Mouse (Mus musculus): ENCODE results near the gene Mier2. TPM values are rescaled to one million over a fixed set of nuclear protein-coding genes. Genes with fewer than 3 reads are reported as not detected.

The Mier2 gene
- polyA plus RNA-seq, 1 experiment from 2014 or later, result 32.7 TPM

DNA sequence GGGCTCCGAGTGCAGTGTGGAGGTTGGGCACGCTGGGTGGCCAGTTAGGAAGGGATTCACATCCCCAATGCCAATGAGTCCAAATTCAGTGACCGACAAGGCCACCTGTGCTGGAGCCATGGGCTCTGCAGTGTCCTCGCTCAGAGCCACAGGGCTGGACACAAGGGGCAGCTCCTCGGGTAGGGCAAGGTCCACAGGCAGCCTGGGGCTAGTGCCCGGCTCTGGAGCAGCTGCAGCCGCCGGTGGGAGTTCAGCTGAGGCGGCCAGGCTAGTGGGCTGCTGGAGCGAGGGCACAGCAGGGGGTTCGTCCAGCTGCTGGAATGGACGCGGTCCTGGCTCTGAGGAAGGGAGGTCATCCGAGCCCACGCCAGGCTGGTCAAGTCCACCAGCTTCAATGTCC is 13.5 kb downstream of the Mier2 start:
- DNase-seq (ENCODE audit: low spot score), result no peak

DNA sequence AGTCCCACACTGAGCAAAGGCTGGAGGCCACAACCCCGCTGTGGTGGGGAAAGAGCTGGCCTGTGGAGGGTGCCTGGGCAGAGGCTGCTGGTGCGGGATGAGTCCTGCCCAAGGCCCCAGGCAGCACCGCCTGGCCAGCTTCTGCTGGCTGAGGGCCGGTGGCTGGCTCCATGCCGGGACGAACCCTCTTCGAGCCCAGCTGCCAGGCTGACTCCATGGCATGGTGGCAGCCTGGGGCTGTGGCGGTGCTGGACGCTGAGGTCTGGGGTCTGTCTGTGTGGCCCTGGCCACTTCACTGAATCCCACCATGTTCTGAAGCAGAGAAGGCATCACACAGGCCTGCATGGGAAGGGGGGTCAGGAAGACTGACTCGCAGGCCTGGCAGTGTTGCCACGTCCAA is 14.3 kb downstream of the Mier2 start:
- no peak for DNase-seq (ENCODE audit: low spot score)

DNA sequence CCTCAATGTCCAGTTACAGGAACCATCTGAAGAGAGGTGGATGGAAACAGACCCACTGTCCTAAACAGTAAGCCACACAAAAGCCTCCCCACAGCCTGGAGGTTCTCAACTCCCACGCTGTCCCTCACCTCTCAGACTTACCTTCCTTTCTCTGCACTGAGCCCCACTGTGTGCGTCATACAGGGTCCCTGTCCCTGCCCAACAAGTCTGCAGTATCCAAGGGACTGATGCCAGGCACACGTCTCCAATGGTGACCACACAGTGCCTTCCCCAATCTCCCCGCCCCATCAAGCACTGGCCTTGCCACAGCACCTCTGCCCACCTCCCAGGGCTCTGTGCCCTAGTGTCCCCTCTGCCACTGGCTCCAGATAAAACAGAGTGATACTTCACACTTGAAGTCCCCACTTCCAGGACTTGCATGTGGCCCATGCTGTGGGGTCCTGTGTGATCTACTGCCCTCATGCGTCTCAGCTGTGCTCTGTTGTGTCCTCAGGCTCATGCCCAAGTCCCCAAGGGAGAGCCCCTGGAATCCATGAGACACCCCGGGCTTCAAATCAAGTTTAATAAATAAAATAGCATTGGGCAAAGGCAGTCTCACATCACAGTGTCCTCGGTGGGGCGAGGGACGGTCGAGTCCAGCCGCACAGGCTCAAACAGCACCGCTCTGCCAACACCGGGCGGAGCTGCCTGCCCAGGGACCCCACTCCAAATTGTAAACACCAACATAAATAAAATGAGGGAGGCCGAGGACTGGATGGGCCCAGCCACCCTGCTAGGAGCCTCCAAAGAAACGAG is 15.1 kb downstream of the Mier2 start:
- DNase-seq (ENCODE audit: low spot score), result no peak

DNA sequence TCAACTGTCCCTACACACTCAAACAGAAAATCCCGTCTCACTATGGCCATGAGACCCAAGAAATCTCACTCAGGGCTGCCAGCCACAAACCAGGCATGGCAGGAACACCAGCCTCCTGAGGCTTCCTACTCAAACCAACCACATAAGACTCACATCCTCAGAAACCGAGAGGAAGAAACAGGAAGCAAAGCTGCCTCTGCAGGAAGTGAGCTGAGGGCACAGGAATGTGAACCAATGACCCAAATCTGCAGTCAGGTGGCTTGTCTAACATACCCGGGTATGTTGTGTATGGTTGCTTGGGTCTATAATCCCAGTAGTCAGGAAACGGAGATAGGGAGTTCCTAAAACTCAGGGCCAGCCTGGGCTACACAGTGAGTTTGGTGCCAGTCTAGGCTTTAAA is 16.1 kb downstream of the Mier2 start:
- DNase-seq (ENCODE audit: low spot score), result peak; percentile 18

DNA sequence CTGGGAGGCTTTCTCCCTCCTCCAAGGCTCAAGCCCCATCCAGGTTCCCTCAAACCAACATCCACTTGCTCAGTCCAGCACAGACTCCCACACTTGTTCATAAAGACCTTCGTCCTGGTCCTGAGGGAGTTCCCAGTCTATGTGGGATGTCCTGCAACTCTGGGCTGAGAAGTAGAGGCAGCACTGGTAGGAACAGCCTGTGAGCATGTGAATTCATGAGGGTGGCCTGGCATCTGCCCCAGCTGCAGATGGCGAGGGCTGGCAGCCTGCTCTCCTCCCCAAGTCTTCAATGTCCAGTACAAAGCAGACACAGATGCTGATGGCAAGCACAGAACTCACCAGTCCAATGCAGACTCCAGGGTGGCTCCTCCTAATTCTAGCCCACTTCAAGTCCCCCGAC is 16.7 kb downstream of the Mier2 start:
- no peak for DNase-seq (ENCODE audit: low spot score)

DNA sequence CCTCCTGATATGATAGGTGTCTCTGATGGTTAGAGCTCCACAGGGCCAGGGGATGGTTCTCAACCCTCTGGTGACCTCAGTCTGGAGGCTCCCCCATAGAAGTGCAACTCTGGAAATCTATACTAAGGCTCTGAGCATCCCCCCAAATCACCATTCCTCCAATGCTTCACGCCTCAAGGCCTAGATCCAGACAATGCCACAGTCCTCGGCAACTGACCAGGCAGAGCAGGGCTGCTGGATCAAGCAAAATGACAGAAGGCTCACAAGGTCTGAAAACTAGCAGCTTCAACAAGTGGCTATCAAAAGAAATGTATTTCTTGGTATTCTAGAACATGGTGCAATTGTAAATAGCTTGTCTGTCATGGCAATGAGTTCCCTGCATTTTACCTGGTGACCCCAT is 17.2 kb downstream of the Mier2 start:
- DNase-seq (ENCODE audit: low spot score), result no peak

DNA sequence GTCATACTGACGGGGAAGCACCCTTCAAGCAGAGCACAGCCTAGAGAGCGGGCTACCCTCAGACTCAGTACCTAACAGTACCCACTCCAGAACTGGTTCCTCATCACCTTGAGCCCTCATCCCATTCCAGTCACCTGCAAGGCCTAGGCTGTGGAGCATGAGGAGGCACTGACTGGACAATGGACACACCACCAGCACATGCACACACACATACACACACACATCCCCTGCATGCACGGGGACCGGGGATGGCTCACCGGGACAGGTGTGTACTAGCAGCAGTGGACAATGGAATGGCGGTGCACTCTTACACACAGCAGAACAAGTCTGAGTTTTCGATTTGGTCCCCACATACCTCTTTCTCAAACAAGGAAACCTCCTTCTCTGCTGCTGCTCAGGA is 17.7 kb downstream of the Mier2 start:
- DNase-seq (ENCODE audit: low spot score), result no peak

DNA sequence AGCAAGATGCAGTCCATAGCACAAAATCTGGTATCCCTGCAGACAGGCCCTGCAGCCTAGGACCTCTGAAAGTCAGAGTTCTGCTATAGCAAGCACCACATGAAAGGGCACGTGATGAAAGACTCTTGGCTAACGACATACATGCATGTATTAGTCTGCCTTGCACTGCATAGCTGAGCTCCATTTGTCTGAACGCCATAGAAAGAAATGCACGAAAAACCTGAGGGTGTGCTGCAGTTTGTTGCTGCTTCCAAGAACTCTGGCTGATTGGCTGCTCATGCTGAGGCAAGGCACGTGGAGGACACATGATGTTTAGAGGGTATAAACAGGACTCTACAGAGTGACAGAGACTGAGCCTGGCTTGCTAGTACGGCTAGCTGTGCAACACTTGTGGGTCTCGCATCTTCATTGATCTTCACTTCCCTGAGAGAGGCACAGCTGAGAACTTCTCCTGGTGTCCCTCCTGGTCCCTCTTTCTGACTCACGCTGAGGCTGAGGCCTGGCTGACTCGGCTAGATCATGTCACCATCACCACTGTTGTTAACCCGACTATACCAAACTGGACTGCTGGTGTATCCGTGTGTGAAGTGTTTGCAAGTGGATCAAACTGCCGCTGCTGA is 18.4 kb downstream of the Mier2 start:
- no peak for DNase-seq (ENCODE audit: low spot score)

DNA sequence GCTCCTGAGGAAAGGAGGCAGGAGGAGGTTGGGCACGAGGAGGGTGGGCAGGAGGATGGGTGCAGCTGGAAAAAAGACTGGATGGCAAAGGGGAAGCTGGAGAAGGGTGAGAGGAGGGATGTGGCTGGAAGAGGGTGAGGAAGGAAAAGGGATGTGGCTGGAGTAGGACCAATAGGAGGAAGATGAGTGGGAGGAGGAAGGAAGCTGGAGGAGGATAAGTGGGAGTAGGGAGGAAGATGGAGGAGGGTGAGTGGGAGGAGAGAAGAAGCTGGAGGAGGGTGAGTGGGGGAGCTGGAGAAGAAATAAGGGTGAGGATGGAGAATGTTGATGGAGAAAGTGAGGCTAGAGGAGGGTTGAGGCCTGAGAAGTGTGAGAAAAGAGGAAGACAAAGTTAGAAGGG is 19.6 kb downstream of the Mier2 start:
- DNase-seq (ENCODE audit: low spot score), result no peak

DNA sequence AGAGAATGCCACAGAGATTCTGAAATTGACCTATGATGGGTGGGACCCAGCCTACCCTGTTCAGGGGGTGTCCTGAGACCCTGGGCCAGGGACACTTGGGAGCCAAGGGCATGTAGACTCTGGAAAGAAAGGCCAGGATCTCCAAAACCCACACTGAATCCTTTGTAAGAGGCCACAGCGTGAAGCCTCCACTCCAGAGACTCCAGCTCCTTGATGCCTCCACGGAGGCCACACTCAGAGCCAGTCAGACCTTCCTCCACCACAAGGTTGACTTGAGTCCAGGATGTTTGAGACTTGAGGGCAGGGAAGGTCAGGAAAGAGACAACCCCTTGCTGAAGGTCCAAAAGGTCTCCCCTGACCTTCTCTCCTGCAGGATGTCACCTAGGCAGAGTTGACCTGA is 20.6 kb downstream of the Mier2 start:
- no peak for DNase-seq (ENCODE audit: low spot score)

DNA sequence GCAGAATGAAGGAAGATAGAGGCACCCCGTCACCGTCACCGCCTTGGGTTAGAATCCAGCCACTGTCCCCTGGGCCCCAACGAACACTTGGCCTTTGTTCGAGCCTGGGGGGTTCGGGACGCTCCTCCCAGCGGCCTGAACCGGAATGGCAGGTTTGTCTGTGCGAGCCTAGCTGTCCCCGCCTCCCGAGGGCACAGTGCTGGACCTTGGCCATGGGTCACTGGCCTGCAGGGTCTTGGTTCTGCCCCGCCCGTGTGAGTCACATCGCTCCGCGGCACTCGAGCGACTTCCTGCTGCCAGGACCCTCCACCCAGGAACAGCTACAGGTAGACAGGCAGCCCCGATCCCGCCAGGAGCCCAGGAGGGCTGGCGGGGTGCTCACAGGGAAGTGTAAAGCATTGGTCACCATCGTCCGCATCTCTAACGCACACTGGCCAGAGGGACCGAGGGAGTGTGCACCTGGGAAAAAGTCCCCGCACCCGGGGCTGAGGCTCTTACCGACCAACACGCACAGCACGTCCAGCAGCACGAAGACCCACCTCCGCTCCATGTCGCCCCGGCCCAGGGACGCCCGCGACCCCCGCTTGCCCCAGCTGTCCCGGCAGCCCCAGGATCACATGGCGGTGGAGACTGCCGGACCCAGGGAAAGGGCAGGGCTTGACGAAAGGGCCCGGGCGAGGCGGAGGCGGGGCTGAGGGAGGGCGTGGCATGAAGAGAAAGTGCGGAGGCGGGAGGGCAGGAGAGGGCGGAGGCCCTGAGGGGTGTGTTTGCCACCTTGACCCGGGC is 21.7 kb downstream of the Mier2 start, which contains the start of gene Plpp2:
TSS of gene Plpp2 (minus strand) at position 671 of the 786 bp plus-strand sequence.
- peak; percentile 36 for DNase-seq (ENCODE audit: low spot score)

DNA sequence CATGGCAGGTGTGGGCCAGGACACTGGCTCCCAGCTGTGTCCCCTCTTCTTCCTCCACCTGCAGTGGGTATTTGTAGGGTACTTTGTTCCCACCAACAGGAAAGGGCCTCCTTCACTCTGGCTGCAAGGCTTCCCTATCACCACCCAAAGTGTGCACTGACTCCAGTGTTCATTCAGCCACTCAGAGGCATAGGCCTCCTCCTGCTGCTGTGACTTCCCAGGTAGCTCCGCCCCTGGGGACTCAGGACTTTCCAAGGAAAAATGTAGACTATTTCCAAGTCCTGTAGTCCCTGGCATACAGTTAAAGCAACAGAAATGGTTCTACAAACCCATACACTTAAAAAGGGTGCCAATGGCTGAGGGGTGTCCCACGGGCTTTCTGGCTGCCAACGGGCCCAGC is 22.3 kb downstream of the Mier2 start:
- no peak for DNase-seq (ENCODE audit: low spot score)

DNA sequence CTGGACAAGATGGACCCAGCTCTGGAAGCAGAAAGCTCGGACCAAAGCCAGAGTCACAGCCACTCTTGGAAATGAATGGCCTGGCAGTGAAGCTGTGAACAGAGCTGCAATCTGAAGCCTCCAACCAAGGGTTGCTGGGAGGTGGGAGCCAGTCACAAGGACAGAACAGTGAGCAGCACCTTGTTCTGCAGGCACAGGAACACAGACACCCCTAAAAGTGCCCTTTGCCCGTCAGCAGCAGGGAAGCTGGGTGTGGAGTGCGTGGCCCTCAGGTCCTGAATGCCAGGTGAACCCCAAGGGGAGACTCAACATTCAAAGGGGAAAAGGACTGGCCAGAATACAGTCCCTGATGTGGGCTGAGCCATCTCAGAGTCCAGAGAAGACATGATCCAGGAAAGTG is 23.4 kb downstream of the Mier2 start:
- no peak for DNase-seq (ENCODE audit: low spot score)

DNA sequence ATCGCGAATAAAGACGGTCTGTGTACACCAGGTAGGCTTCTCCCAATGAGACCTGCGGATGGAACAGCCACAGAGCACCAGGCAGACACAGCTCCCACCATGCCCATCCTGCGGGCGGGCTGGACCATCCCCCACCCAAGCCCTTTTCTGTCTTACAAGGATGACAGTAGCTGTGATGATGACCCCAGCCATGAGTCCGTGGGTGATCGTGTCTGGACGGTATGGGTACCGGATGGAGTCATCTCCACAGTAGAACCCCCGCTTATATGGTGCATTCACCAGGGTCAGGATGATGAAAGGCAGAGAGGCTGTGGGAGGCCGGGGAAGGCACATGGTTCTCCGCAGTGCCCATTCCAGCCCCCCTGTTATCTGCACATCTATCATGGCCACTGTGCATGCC is 24.3 kb downstream of the Mier2 start:
- DNase-seq (ENCODE audit: low spot score), result no peak

DNA sequence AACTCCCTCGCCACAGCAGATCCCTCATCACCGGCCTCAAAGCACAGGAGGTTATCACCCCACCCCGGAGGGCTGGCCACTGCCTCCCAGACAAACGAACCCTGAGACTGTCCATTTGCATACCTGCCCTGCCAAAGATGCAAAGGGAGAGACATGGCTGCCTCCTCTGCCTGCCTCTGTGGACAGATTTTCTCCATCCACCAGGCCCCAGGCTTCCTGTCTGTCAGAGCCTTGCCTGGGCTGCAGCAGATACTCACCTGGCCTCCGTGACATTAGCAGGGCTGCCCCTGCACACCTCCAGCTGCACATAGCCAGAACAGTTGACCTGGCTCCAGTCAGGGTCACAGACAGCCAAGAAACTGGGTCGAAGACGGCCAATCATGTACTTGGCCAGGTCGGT is 24.8 kb downstream of the Mier2 start:
- no peak for DNase-seq (ENCODE audit: low spot score)

DNA sequence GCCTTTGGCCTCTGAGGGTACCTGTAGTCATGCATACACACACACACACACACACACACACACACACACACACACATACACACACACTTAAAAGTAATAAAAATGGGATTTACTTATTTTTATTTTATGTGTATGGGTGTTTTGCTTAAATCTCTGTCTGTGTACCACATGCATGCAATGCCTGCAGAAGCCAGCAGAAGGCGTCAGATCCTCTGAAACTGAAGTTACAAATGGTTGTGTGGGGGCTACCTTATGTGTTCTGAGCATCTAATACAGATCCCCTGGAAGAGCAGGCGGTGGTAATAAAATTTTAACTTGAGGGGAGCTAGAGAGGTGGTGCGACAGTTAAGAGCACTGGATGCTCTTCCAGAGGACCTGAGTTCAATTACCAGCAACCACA is 26.9 kb downstream of the Mier2 start:
- no peak for DNase-seq (ENCODE audit: low spot score)

DNA sequence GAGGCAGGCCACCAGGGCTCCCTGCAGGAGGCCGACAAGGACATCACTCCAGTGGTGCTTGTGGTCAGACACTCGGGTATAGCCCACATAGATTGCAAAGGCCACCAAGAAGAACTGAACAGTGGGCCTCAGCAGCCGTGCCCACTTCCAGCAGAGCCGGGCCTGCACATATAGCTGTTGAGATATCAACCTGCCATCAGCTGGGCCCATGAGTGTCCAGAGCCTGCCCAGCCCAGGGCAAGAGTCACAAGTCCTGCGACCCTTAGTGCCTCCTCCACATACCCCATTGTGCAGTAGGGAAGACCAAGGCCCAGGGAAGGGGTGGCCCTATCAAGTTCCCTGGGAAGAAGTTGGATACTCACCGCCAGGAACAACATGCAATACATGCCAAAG is 27.6 kb downstream of the Mier2 start:
- DNase-seq (ENCODE audit: low spot score), result no peak

DNA sequence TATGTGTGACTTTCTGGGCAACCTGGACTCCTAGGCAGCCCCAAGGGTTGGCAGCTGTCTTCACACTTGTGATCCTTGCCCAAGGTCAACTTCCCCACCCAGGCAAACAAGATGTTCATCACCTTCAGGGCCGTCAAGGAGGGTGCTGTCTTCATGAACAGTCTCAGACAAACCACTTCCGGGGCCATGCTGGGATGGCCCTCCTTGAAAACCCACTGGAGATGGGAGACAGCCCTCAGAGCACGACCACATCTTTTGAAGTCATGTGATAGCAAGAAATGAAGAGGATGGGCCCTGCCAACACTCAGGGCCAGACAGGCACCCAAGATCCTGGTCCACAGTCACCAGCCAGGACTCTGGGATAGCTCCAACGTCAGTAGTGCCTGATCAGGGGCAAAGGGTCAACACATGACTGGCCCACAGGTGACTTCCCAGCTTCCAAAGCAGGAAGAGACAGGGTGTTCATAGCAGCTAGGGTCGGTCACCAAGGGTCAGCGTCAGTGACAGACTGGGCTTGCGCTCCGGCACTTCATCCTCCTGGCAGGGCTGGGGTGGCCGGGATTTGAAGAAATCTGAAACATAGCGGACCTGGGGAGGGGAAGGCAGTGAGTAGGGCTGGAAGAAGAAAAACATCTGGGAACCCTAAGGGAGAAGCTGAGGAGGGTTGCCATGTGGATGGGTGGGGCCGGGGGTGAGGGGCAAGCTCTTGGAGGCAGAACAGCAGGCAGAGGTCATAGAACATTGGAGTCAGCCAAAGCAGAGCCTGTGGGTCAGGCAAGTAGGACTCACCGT is 28.1 kb downstream of the Mier2 start:
- no peak for DNase-seq (ENCODE audit: low spot score)

DNA sequence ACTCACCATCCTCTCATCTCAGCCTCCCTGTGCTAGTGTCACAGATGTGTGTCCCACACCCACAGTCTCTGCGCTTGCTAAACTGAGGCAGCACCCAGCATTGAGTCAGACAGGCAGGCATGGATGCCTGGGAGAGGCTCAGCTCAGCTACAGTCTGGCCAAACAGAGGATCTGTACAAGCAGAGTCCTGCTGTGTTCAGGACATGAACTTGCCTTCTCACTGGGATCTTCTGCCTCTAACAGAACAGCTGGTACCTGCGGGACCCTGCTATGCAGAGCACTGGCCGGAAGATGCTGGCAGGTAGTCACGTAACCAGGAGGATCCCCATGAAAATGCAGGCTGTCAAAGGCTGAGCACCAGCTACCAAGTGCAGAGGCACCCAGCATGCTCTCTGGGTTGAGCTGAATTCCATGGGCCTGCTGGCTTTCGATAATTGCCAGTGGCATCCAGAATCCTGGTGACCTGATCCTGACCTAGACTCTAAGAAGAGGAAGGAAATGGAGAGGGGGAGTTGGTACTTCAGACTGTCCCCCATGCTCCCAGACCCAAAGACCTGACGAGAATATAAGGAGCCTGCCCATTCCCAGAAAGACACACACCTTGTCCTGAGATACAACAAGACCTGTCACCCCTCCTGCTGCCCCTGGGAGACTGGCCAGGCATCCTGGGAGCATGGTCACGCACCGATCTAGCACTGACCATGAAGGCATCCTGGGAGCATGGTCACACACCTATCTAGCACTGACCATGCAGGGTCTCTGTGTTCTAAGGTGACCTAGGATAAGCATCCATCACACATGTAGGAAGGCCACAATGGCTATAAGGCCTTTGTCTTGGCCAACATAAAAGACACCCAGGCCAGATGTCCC is 29.3 kb downstream of the Mier2 start:
- no peak for DNase-seq (ENCODE audit: low spot score)

DNA sequence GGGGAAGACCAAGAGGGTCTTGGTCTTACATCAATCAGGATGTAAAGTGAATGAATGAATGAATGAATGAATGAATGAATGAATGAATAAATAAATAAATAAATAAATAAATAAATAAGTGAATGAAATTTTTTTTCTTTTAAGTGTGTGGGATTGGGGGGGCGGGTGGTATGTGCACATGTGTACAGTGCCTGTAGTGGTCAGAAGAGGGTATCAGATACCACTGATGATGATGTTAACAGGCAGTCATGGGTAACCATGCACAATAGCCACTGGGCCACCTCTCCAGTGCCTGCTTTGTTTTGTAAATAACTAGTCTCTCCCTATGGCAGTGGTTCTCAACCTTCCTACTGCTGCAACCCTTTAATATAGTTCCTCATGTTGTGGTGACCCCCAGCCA is 30.6 kb downstream of the Mier2 start:
- DNase-seq (ENCODE audit: low spot score), result no peak

DNA sequence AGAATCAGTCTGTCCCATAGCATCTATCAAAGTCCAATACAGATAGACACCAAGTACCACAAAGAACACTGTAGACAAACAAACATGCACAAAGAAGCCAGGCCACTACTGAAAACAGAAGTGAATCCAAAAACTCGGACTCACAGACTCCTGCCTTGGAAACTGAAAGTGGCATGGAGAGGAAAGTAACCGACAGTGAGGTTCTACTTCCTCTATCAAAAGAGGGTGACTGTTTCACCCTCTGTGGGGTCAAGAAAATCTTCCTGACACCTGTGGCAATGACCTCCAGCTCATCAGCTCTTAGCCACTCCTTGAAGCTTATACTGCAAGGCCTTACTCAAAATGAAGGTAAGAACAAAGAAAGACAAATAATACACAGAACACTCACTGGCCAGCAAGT is 48.3 kb downstream of the Mier2 start:
- DNase-seq (ENCODE audit: low spot score), result no peak
